Mouse (Mus musculus): ENCODE results near the gene Nutm1.

GRCm38 (mm10) chr2:112284363-112285030, 25.4 kb upstream of the Nutm1 start:
- TF ChIP-seq MAFK (IDR thresholded peaks at IDR 0.05; ENCODE audit: borderline replicate concordance, low read depth, low read length): no peak
- TF ChIP-seq ZMIZ1 (IDR thresholded peaks at IDR 0.05; ENCODE audit: low read depth, low read length): peak; percentile 67; the same call in 1 of the 2 replicates
- peak in 1 of 2 experiments; percentile 79; a peak in 2 of 4 replicates for TF ChIP-seq POLR2A (IDR thresholded peaks at IDR 0.05; ENCODE audit: control insufficient read depth in 1 of 2, insufficient read depth in 1 of 2, low read depth in 1 of 2, low read length in 2 of 2, poor library complexity in 1 of 2)
- TF ChIP-seq CTCF (IDR thresholded peaks at IDR 0.05 in 2 of 3, conservative IDR thresholded peaks at IDR 0.05 in 1 of 3; ENCODE audit: control insufficient read depth in 1 of 3, insufficient read depth in 1 of 3, low read depth in 2 of 3, low read length in 3 of 3, poor library complexity in 1 of 3, severe bottlenecking in 1 of 3): no peak
